Mouse (Mus musculus) induced T-regulatory cell, adult 2 months (primary cell): ENCODE measurements around the gene Srrm1.
"Not testable (repeated sequence)": the region's sequence is repeated elsewhere in the genome, so short reads cannot be mapped to it uniquely, and the experiment has no call there.

Source experiments
- DNase-seq: peaks from one replicate; pipeline ENCODE4 v3.0.0-alpha.2; 2012; ENCODE audit warnings: low read depth

The Srrm1 gene

GRCm38 (mm10) chr4:135353066-135353793 lies at the start of gene Srrm1:
Gene Srrm1 (minus strand): TSS chr4:135353321.
- DNase-seq: peak; percentile 98

- DNase-seq: no peak
Observed at GRCm38 (mm10) chr4:135401881-135402280, 48.8 kb upstream of the Srrm1 start.

DNA sequence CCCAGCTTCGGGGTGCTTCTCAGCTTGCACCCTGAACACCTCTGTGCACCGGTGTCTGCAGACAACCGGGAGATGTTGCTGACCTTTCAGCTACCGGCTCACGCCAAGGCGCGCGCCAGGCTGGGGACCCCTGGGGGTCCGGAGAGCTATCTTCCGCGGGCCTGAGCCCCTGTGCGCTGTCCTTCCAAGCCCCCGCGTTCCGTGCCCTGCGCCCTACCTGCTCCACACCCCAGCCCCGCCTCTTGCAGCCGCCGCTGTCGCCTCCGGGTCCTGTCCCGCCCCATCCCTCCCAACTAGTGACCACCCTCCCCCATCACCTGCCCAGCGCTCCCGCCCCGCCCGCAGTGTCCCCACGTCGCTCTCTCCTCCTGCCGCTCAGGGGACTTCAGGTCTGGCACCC lies 44.9 kb upstream of the Srrm1 start, which contains the start of gene Ncmap:
Gene Ncmap (minus strand): TSS at position 237 of the 400 bp plus-strand sequence.
- peak; percentile 44 for DNase-seq

- peak; percentile 35 for DNase-seq
Observed at GRCm38 (mm10) chr4:135397551-135397950, 44.4 kb upstream of the Srrm1 start.

DNA sequence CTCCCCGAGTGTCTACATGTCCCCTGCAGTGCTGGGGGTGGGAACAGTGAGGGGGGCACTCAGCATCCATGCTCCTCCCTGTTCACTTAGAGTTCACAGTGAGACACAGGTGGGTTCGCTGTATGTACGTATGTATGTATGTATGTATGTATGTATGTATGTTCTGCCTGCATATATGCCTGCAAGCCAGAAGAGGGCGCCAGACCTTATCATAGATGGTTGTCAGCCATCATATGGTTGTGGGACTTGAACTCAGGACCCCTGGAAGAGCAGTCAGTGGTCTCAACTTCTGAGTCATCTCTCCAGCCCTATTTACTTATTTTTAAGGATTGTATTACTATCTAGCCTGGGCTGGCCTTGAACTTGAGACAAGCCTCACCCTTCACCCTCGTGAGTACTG lies 43.2 kb upstream of the Srrm1 start:
- DNase-seq: peak; percentile 65

DNA sequence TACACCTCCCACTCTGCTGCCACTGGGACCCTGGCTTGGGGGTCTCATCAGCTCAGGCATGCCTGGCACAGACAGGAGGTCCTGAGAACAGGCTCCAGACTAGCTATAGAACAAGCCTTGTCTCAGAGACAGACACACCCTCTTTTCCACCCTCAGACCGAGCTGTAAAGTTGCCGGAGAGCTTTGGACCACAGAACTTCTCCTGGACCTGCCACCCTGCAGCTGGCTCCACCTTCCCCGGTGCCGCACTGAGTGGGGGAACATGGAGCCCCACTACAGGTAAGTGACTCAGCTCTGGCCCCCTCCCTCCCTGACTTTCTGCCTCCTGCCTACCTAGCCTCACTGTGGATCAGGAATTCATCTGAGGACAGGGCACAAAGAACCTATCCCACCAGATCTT lies 42.3 kb upstream of the Srrm1 start:
- DNase-seq: no peak

DNA sequence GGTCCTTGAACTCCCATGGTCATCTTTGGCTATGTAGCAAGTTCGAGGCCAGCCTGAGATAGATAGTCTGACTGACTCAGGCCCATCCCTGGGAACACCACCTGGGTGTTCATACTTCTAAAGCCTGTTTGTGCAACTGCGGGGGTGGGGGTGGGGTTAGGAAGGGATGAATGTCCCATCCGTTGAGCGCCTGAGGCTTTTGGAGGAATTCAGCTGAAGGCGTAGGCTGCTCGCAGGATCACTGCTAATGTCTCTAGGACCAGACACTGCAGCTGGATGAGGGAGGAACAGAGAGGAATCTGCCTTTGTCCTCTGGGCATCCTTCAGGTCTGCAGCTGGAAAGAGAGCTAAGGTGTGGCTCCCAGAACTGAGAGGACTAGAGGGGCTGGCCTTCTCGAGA lies 41.5 kb upstream of the Srrm1 start:
- DNase-seq: no peak

- no peak for DNase-seq
Observed at GRCm38 (mm10) chr4:135393381-135393780, 40.3 kb upstream of the Srrm1 start.

- no peak for DNase-seq
Observed at GRCm38 (mm10) chr4:135392801-135393200, 39.7 kb upstream of the Srrm1 start.

GRCm38 (mm10) chr4:135391014-135391413 lies 37.9 kb upstream of the Srrm1 start:
- peak; percentile 28 for DNase-seq

GRCm38 (mm10) chr4:135385614-135386013 lies 32.5 kb upstream of the Srrm1 start:
- DNase-seq: no peak

- DNase-seq: peak; percentile 90
Observed at GRCm38 (mm10) chr4:135382316-135382715, 29.2 kb upstream of the Srrm1 start.

DNA sequence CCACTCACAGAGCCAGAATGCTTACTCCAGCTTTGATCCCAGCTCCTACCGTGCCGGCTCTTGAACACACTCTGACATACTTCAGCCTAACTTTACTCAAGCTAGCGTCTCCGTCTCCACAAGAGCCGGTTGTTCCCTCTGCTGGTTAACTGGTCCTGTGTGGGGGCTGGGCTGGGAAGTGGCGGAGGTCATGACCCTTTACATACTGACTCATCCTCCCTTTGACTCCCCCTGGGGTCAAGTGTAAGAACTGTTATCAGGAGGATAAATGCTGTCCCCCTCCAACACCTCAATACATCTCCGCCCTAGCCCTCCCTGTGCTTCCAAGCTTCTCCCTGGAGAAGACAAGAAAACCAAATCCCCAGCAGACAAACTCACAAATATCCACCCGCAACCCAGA lies 28.2 kb upstream of the Srrm1 start:
- peak; percentile 39 for DNase-seq

DNA sequence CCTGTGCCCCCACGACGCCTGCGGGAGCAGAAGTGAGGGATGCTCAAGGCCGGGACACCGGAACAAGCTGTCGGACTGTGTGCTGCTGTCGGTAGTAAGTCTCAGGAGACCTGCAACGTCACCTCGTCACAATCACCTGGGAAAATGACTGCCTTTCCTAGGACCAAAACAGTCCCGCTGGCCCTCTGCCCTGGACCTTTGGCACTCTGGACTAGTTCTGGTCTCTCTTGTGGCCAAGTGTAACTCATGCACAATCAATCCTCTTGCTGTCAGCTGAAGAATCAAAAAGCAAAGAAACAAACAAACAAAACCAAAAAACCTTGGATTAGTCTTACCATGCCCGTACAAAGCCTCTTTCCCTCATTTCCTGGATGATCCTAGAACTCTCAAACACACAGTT lies 24.1 kb upstream of the Srrm1 start:
- no peak for DNase-seq

- peak; percentile 58 for DNase-seq
Observed at GRCm38 (mm10) chr4:135375444-135375843, 22.3 kb upstream of the Srrm1 start.

DNA sequence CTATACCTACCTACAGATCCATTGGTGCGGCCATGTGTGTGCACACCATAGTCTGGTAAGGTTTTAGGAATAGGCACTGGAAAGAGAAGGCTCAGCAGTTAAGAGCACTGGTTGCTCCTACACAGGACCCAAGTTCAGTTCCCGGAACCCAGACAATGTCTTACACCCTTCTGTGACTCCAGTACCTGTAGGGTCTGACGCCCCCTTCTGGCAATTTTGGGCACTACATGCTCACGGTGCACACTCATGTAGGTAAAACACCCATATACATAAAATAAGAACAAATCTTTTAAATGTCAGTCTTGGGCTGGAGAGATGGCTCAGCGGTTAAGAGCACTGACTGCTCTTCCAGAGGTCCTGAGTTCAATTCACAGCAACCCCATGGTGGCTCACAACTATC lies 20.2 kb upstream of the Srrm1 start:
- DNase-seq: peak; percentile 52

DNA sequence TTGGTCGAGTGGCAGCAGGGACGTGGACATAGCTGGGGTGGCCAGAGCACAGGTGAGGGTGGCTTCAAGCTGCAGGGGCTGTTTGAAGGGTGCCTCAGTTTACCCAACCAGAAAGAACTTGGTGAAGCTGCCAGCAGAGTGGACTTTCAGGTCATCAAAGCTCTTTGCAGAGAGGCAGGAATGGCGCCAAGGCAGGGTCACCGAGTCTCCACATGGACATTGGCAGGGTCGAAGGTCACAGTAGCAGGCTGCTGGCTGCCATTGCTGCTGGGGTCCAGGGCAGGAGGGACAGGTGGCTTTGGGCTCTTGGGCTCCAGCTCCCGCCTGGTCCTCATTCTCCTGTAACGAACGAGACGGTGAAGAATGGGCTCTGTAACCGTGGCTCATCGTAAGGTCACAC lies 17.3 kb upstream of the Srrm1 start:
- no peak for DNase-seq

DNA sequence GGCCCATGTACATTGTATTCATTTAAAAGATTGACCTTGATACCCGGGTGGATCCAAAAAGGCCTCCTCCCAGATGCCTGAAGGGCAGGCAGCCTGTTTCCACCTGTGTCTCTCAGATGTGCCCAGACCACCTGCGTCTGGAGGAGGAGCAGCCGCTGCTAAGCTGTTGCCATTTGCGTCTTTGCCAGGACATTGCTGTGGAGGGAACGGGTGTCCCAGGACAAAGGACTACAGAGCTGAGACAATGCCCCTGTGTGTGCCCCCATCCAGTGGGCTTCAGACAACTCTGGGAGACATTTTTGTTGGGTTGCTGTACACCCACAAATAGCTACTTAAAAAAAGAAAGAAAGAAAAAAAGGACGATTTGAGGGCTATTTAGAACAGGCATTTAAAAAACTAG lies 9.7 kb upstream of the Srrm1 start:
- DNase-seq: no peak

DNA sequence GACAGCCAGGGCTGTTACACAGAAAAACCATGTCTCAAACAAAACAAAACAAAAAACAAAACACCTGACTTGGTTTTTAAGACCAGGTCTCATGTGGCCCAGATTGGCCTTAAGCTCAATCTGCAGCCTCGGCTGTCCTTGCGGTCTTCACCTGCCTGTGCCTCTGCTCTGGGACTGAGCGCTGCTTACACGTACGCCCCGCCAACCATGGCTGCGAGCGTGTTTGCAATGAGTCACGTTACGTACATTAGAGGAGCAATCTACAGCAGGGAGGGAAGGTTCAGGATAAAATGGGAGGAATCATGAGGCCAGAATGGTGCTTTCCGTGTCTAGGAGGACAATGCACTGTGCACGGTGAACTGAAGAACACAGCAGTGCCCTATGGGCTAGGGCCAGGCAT lies 8.6 kb upstream of the Srrm1 start:
- DNase-seq: no peak

- peak; percentile 90 for DNase-seq
Observed at GRCm38 (mm10) chr4:135358736-135359135, 5.6 kb upstream of the Srrm1 start.

- no peak for DNase-seq
Observed at GRCm38 (mm10) chr4:135357221-135357920, 4.2 kb upstream of the Srrm1 start.

DNA sequence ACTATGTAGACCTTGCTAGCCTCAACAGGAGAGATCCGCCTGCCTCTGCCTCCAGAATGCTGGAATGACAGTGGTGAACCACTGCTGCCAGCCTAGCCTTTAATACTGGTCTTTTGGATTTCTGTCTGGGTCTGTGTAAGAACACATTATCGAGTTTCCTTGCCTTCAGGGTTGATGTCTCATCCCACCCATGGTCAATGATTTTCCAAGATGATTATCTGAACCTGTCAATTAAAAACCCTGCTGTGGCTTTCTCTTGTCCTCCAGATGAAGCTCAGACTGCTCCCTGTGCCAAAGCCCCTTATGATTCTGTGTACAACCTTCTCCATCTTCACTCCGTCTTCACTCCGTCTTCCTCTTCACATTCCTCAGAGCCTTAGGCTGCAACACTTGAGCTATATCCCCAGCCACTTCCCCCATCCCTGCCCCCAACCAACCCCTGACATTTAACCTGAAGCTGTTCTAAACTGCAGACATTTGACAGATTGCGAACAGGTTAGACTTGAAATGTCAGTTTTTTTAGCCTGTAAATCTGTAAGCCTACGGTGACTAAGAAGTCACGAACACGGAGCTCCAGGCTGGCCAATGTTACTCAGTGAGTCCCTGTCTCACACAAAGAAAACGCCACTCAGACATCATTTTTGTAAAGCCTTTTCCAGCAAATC lies 2.9 kb upstream of the Srrm1 start:
- DNase-seq: no peak

GRCm38 (mm10) chr4:135354751-135355150 lies 1.6 kb upstream of the Srrm1 start:
- not testable (repeated sequence) for DNase-seq
